Mouse (Mus musculus): ENCODE measurements at regions not wholly inside any gene's neighbourhood (a gene's known extent, or its start where the extent isn't known, plus 50 kb on each side); places are given as distances from the start of the nearest gene placed in this dataset.

- no peak for TF ChIP-seq EP300 (optimal IDR thresholded peaks at IDR 0.05)
- TF ChIP-seq CTCF (IDR thresholded peaks at IDR 0.05; ENCODE audit: low read depth) = no peak
- WGBS = 23% methylated on average over 2 of the region's 2 CpGs
- Histone ChIP-seq H3K27me3 (ENCODE audit: control insufficient read depth, insufficient read depth, low read length) (no peaks in the 10 kb centered on the region), H3K27ac (replicated peaks) (no peak overlapping the region), H3K4me2 (replicated peaks; ENCODE audit: low read depth) (no peak overlapping the region), H3K4me1 (replicated peaks; ENCODE audit: control insufficient read depth, insufficient read depth) (no peaks in the 10 kb centered on the region), H3K36me3 (ENCODE audit: control insufficient read depth, insufficient read depth, low read length) (no peaks in the 10 kb centered on the region), H3K4me3 (ENCODE audit: low read depth, low read length) (no peak overlapping the region), H3K9ac (ENCODE audit: low read length) (no peak overlapping the region), H3K9me3 (ENCODE audit: control insufficient read depth, low read length) (no peaks in the 10 kb centered on the region)
- no peak for DNase-seq (ENCODE audit: low spot score)
- no peak for ATAC-seq (ENCODE audit: low FRiP score, low TSS enrichment)
Observed at GRCm38 (mm10) chr1:3900354-3900753, 907.3 kb upstream of the Gm37988 start.

- H3K36me3 ChIP-seq (ENCODE audit: control insufficient read depth, insufficient read depth, low read length) = no peaks in the 10 kb centered on the region
- H3K4me2 ChIP-seq (replicated peaks; ENCODE audit: low read depth) = no peak overlapping the region
- no peaks in the 10 kb centered on the region for H3K9me3 ChIP-seq (ENCODE audit: control insufficient read depth, low read length)
- ATAC-seq (ENCODE audit: low FRiP score, low TSS enrichment) = no peak
- DNase-seq (ENCODE audit: low spot score) = no peak
- no peak overlapping the region for H3K4me3 ChIP-seq (ENCODE audit: low read depth, low read length)
- no peak overlapping the region for H3K27ac ChIP-seq (replicated peaks)
- WGBS = 26% methylated on average over 1 of the region's 1 CpGs
- no peaks in the 10 kb centered on the region for H3K27me3 ChIP-seq (ENCODE audit: control insufficient read depth, insufficient read depth, low read length)
- TF ChIP-seq EP300 (optimal IDR thresholded peaks at IDR 0.05) (no peak), CTCF (IDR thresholded peaks at IDR 0.05; ENCODE audit: low read depth) (no peak)
- H3K9ac ChIP-seq (ENCODE audit: low read length) = no peak overlapping the region
- no peaks in the 10 kb centered on the region for H3K4me1 ChIP-seq (replicated peaks; ENCODE audit: control insufficient read depth, insufficient read depth)
Observed at GRCm38 (mm10) chr1:3903432-3903831, 904.3 kb upstream of the Gm37988 start.

- Histone ChIP-seq H3K4me3 (ENCODE audit: low read depth, low read length) (no peak overlapping the region), H3K4me1 (replicated peaks; ENCODE audit: control insufficient read depth, insufficient read depth) (no peaks in the 10 kb centered on the region), H3K4me2 (replicated peaks; ENCODE audit: low read depth) (no peak overlapping the region), H3K9me3 (ENCODE audit: control insufficient read depth, low read length) (no peaks in the 10 kb centered on the region), H3K27ac (replicated peaks) (no peak overlapping the region), H3K36me3 (ENCODE audit: control insufficient read depth, insufficient read depth, low read length) (no peaks in the 10 kb centered on the region), H3K9ac (ENCODE audit: low read length) (no peak overlapping the region), H3K27me3 (ENCODE audit: control insufficient read depth, insufficient read depth, low read length) (no peaks in the 10 kb centered on the region)
- DNase-seq (ENCODE audit: low spot score) = no peak
- 25% methylated on average over 1 of the region's 1 CpGs for WGBS
- TF ChIP-seq CTCF (IDR thresholded peaks at IDR 0.05; ENCODE audit: low read depth) = no peak
- no peak for TF ChIP-seq EP300 (optimal IDR thresholded peaks at IDR 0.05)
- ATAC-seq (ENCODE audit: low FRiP score, low TSS enrichment) = peak; percentile 32; the same call in 1 of the 2 replicates
Observed at GRCm38 (mm10) chr1:3912499-3912898, 895.2 kb upstream of the Gm37988 start.

GRCm38 (mm10) chr1:3913631-3914030 lies 894.1 kb upstream of the Gm37988 start:
- H3K27ac ChIP-seq (replicated peaks) = no peak overlapping the region
- ATAC-seq (ENCODE audit: low FRiP score, low TSS enrichment) = no peak
- DNase-seq (ENCODE audit: low spot score) = no peak

More at GRCm38 (mm10) chr1:3913631-3914030, 894.1 kb upstream of the Gm37988 start:
- Histone ChIP-seq H3K27me3 (ENCODE audit: control insufficient read depth, insufficient read depth, low read length) (no peaks in the 10 kb centered on the region), H3K9ac (ENCODE audit: low read length) (no peak overlapping the region), H3K9me3 (ENCODE audit: control insufficient read depth, low read length) (no peaks in the 10 kb centered on the region), H3K4me3 (ENCODE audit: low read depth, low read length) (no peak overlapping the region), H3K36me3 (ENCODE audit: control insufficient read depth, insufficient read depth, low read length) (no peaks in the 10 kb centered on the region), H3K4me2 (replicated peaks; ENCODE audit: low read depth) (no peak overlapping the region), H3K4me1 (replicated peaks; ENCODE audit: control insufficient read depth, insufficient read depth) (no peaks in the 10 kb centered on the region)
- TF ChIP-seq EP300 (optimal IDR thresholded peaks at IDR 0.05) = no peak
- 7% methylated on average over 1 of the region's 1 CpGs for WGBS
